Mouse (Mus musculus) megakaryocyte-erythroid progenitor cell, adult 5-6 weeks (primary cell): ENCODE data around the gene Mthfsd. TPM values are rescaled to one million over a fixed set of nuclear protein-coding genes. Genes with fewer than 3 reads are reported as not detected.

Source experiments
- ATAC-seq: replicated peaks from 2 replicates; pipeline ENCODE4 v1.8.0; 2016; ENCODE audit warnings: mild to moderate bottlenecking, inconsistent platforms; ENCODE audit not compliant: severe bottlenecking, poor library complexity, low FRiP score, low TSS enrichment
- total RNA-seq, 2 experiments: library from RNA; stranded (forward) in 1 of 2; stranded (reverse) in 1 of 2; fragments of 200-1000, 215-1000 nt in 1 of 2; fragments of >200 nt in 1 of 2; fragmentation: Nextera tagmentation in 1 of 2; gene quantifications; 2 replicates each; pipeline ENCODE4 v1.2.3; 2014 to 2017

Gene Mthfsd
- total RNA-seq, 2 experiments from 2014 or later = 24.8 to 41.2 TPM

GRCm38 (mm10) chr8:121078721-121079120 is 29.5 kb downstream of the Mthfsd start:
- no peak for ATAC-seq

GRCm38 (mm10) chr8:121076555-121076954 is 31.6 kb downstream of the Mthfsd start:
- ATAC-seq = no peak

- no peak for ATAC-seq
Observed at GRCm38 (mm10) chr8:121075936-121076335, 32.3 kb downstream of the Mthfsd start.

GRCm38 (mm10) chr8:121074848-121075145 is 33.4 kb downstream of the Mthfsd start:
- ATAC-seq = no peak

GRCm38 (mm10) chr8:121074108-121074847 is 33.9 kb downstream of the Mthfsd start:
- no peak for ATAC-seq

DNA sequence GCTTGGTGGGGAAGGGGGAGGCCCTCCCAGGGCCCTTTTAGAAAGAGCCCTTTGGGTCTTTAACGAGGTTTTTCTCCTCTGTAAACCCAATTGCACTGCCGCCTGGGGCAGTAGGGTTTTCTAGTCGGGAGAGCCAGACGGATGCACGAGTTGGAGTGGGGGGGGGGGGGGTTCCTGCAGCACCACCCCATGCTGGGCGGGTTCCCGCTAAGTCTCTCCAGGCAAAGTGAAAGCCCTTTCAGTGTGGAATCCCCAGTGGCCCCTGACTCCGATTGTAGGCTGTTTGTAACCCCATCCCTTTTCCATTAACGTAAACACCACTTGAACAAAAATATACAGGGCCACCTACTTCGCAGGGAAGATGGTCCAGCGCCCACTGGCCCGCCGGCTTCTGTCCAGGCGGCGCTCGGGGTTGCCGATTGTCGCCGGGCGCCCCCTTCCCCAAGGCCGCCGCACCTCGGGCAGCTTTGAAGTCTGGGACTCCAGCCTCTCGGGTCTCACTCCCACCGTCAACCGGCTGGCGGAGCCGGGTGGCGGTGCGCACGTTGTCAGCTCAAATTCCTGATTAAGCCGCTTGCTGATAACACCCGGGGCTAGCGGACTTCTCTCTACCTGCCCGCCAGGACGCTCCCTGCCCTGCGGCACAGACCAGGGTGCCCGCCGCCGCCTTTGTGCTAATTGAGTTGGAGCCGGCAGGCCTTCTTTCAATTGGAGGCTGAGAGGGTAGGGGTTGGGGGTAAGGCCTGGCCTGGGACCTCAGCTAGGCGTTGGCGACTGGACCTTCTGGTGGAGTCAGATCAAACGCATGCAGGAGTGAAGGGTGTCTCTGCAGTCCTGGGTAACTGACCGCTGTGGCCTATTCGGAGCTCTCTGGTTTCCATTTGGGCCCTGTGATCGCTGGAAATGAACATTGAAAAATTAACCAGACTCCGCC is 34.8 kb downstream of the Mthfsd start:
- no peak for ATAC-seq

GRCm38 (mm10) chr8:121072406-121073130 is 35.6 kb downstream of the Mthfsd start:
- no peak for ATAC-seq

DNA sequence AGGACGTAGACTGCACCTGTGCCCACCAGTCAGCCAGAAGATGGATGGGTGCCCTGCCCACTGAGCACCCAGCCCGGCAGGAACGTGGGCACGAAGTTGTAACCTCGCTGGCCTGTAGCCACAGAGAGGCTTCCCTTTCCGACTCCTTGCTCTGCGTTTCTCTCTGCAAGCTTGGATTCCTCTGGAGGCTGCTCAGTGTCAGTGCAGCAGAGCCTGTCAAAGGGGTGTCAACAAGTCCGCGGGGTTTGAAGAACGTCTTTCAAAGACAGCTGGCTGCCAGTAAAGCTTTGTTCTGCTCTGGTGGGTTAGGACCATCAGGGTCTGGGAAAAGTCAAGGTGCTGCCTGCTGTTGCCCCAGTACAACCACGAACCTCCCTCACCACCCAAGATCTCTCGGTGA is 36.7 kb downstream of the Mthfsd start:
- no peak for ATAC-seq

DNA sequence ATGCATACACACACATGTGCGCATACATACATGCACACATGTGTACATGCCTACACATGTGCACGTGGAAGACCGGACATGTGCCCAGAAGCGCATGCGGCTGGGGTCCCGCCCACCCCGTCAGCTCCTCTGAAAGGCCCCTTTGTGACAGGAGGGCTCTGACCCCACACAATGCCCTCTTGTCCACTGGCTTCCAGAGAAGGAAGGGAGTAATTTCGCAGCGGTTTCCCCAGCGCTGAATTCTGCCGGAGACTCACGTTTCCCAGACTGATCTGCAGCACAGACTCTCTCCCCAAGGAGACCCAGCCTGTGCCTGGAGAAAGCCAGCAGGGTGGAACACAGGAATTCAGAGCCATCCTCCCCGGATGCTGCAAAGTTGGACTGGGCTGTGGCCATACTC is 44.5 kb downstream of the Mthfsd start:
- ATAC-seq = no peak

DNA sequence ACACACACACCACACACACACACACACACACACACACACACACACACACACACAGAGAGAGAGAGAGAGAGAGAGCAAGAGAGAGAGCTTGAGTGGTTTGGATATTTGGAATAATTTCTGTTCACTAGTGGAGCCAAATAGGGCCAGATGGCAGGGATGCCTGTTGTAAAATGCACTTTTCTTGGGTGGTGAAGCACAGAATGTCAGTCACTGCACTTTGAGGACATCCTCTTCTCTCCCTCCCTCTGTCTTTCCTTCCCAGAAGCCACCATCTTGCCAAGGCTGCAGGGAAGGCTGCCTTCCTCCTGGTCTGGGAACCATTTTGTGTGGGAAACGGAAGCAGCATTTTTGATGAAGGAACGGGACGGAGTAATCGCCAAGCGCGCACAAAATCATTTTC is 45.7 kb downstream of the Mthfsd start:
- ATAC-seq = no peak

- ATAC-seq = no peak
Observed at GRCm38 (mm10) chr8:121059098-121059497, 49.1 kb downstream of the Mthfsd start.

GRCm38 (mm10) chr8:121058081-121058480 is 50.1 kb downstream of the Mthfsd start:
- no peak for ATAC-seq

GRCm38 (mm10) chr8:121047441-121047840 is 60.8 kb downstream of the Mthfsd start:
- no peak for ATAC-seq

GRCm38 (mm10) chr8:121043719-121044440 is 64.3 kb downstream of the Mthfsd start:
- no peak for ATAC-seq

Other genes starting within 250 kb of the Mthfsd start
- gene Foxf1, start 24.0 kb downstream of the Mthfsd start, total RNA-seq (2014; fragmentation: Nextera tagmentation) = not detected in 2 replicates
- not detected in 2 replicates for gene Foxf1, start 24.0 kb downstream of the Mthfsd start, total RNA-seq (2017)
- not detected in 2 replicates for gene Foxc2, start 7.8 kb upstream of the Mthfsd start, total RNA-seq (2014; fragmentation: Nextera tagmentation)
- gene Foxc2, start 7.8 kb upstream of the Mthfsd start, total RNA-seq (2017) = not detected in 2 replicates
- gene Foxl1, start 19.5 kb upstream of the Mthfsd start, total RNA-seq (2014; fragmentation: Nextera tagmentation) = not detected in 2 replicates
- not detected in 2 replicates for gene Foxl1, start 19.5 kb upstream of the Mthfsd start, total RNA-seq (2017)